Comparison of ENCODE assay signal across 22 mouse cellular contexts in the genomic region with DNA sequence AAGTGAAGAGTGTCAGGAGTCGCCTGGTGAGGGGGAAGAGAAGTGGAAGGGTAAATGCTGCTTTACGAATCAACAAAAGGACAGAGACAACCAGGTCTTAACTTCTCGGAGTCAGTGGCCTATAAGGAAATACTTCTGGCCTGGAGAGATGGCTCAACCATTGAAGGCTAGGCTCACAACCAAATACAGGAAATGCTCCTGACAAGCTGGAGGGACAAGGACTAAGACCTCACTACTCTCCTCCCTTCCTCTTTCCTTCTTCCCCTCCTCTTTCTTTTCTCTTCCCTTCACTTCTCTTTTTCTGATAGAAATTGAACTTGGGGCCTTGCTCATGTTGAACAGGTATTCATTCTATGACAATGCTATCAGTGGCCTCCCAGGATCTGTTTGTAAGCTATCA. TPM values are rescaled to one million over a fixed set of nuclear protein-coding genes. Genes with fewer than 3 reads are reported as not detected.
DNase-seq lines count a peak whose midpoint lies in the region; ATAC-seq lines count a peak whose summit lies in the region.
"Had no signal": no experiment of that assay in that cellular context is flagged by ENCODE, and none has a peak within 500 bp of the region (broad histone marks: within the 10 kb centered on the region; RNA-seq: fewer than 3 reads in every experiment).

No protein-coding gene starts in this region.

- no peaks in the 10 kb centered on the region for H3K4me1 ChIP-seq in liver, embryonic 11.5 days (replicated peaks; ENCODE audit: control insufficient read depth, insufficient read depth, low read length)
- H3K4me1 ChIP-seq: embryonic facial prominence, embryonic 12.5 days; forebrain, embryonic 13.5 days; forebrain, embryonic 15.5 days had no signal

- peak; percentile 2 for DNase-seq in MEL-GATA-1-ER (ENCODE audit: extremely low read depth, low read depth)
- no peak for DNase-seq in liver, embryonic 11.5 days (ENCODE audit: low spot score)
- no peak for DNase-seq in right cerebral cortex, adult 2 months (ENCODE audit: low spot score in 2 of 2)
- DNase-seq: adrenal gland, adult 8-10 months; adrenal gland, postnatal 14 days; adrenal gland, postnatal 36 days; cerebellum, adult 11 months; cerebellum, adult 18-20 months; cerebellum, adult 8-10 months; cerebellum, adult 9-11 months; cerebellum, postnatal 14 days; cerebellum, postnatal 36 days; forebrain, postnatal 0 days had no signal

- 52% methylated on average over 3 of the region's 3 CpGs for WGBS in liver, embryonic 11.5 days

- no peaks in the 10 kb centered on the region for H3K9me3 ChIP-seq in liver, embryonic 11.5 days (ENCODE audit: control insufficient read depth, low read length)
- H3K9me3 ChIP-seq: embryonic facial prominence, embryonic 10.5 days; embryonic facial prominence, embryonic 12.5 days; forebrain, embryonic 13.5 days; forebrain, embryonic 15.5 days had no signal

- ATAC-seq in common myeloid progenitor, adult 5-6 weeks (replicated peaks; ENCODE audit: low read depth, poor library complexity, severe bottlenecking) = peak; percentile 42
- peak; percentile 74 for ATAC-seq in megakaryocyte, adult 5-6 weeks (ENCODE audit: poor library complexity, severe bottlenecking)
- ATAC-seq in cerebellum, adult (ENCODE audit: insufficient number of reproducible peaks, low FRiP score, low TSS enrichment) = no peak
- no peak for ATAC-seq in liver, embryonic 11.5 days (replicated peaks; ENCODE audit: low FRiP score)
- ATAC-seq: activated CD4-positive, CD25-positive, alpha-beta regulatory T cell, adult 4 months; forebrain, embryonic 13.5 days; forebrain, embryonic 15.5 days; forebrain, postnatal 0 days; Patski had no signal

- no peak overlapping the region for H3K27ac ChIP-seq in liver, embryonic 11.5 days (ENCODE audit: low read depth, low read length)
- H3K27ac ChIP-seq: embryonic facial prominence, embryonic 10.5 days; embryonic facial prominence, embryonic 12.5 days; forebrain, embryonic 13.5 days; forebrain, embryonic 15.5 days had no signal

- no peaks in the 10 kb centered on the region for H3K36me3 ChIP-seq in liver, embryonic 11.5 days (ENCODE audit: control insufficient read depth, insufficient read depth, low read length)
- H3K36me3 ChIP-seq: embryonic facial prominence, embryonic 10.5 days; embryonic facial prominence, embryonic 12.5 days; forebrain, embryonic 15.5 days had no signal

- no peak overlapping the region for H3K4me2 ChIP-seq in liver, embryonic 11.5 days
- H3K4me2 ChIP-seq: embryonic facial prominence, embryonic 12.5 days; forebrain, embryonic 13.5 days; forebrain, embryonic 15.5 days had no signal

- no peaks in the 10 kb centered on the region for H3K27me3 ChIP-seq in liver, embryonic 11.5 days (replicated peaks; ENCODE audit: control insufficient read depth, insufficient read depth, low read length)
- H3K27me3 ChIP-seq: embryonic facial prominence, embryonic 12.5 days; forebrain, embryonic 13.5 days; forebrain, embryonic 15.5 days; Patski had no signal

- H3K9ac ChIP-seq in liver, embryonic 11.5 days (ENCODE audit: low read depth, low read length) = no peak overlapping the region
- H3K9ac ChIP-seq: embryonic facial prominence, embryonic 12.5 days; forebrain, embryonic 13.5 days; forebrain, embryonic 15.5 days; forebrain, postnatal 0 days had no signal

- H3K4me3 ChIP-seq in liver, embryonic 11.5 days (ENCODE audit: low read depth, low read length) = no peak overlapping the region
- H3K4me3 ChIP-seq: embryonic facial prominence, embryonic 10.5 days; embryonic facial prominence, embryonic 12.5 days; forebrain, embryonic 13.5 days; forebrain, embryonic 15.5 days had no signal

RNA-seq across cellular contexts. Expression of a gene that starts 51.7 kb away (rescaled TPM):
- 13.2 and 17.6 TPM in 2 replicates for total RNA-seq in common myeloid progenitor, adult 5-6 weeks (2017)
- 2.4 and 2.7 TPM in 2 replicates for total RNA-seq in megakaryocyte, adult 5-6 weeks (2015)
- total RNA-seq in megakaryocyte, adult 5-6 weeks (2017) = 2.9 and 3.9 TPM in 2 replicates
- 18.0 and 20.7 TPM in 2 replicates for polyA plus RNA-seq in liver, embryonic 11.5 days (2014; fragmentation: Nextera tagmentation; extraction: Ambion mirVana)
- polyA plus RNA-seq: activated CD4-positive, CD25-positive, alpha-beta regulatory T cell, adult 4 months had no signal

Comparison
In these comparisons a context has a peak if more than half of its experiments do, and no peak if none do; other contexts are left out.
1. ATAC-seq: peak in common myeloid progenitor, adult 5-6 weeks (single experiment) and megakaryocyte, adult 5-6 weeks (single experiment); none in cerebellum, adult (single experiment) and liver, embryonic 11.5 days (single experiment).